Mouse (Mus musculus): ENCODE measurements around the gene Kncn. TPM values are rescaled to one million over a fixed set of nuclear protein-coding genes. Genes with fewer than 3 reads are reported as not detected.

Gene Kncn
- polyA plus RNA-seq (2012; rRNA removed) = 0.15 and 0.22 TPM in 2 replicates

GRCm38 (mm10) chr4:115884022-115884421, at the start of gene Kncn:
Gene Kncn (plus strand): TSS chr4:115884400.

DNA sequence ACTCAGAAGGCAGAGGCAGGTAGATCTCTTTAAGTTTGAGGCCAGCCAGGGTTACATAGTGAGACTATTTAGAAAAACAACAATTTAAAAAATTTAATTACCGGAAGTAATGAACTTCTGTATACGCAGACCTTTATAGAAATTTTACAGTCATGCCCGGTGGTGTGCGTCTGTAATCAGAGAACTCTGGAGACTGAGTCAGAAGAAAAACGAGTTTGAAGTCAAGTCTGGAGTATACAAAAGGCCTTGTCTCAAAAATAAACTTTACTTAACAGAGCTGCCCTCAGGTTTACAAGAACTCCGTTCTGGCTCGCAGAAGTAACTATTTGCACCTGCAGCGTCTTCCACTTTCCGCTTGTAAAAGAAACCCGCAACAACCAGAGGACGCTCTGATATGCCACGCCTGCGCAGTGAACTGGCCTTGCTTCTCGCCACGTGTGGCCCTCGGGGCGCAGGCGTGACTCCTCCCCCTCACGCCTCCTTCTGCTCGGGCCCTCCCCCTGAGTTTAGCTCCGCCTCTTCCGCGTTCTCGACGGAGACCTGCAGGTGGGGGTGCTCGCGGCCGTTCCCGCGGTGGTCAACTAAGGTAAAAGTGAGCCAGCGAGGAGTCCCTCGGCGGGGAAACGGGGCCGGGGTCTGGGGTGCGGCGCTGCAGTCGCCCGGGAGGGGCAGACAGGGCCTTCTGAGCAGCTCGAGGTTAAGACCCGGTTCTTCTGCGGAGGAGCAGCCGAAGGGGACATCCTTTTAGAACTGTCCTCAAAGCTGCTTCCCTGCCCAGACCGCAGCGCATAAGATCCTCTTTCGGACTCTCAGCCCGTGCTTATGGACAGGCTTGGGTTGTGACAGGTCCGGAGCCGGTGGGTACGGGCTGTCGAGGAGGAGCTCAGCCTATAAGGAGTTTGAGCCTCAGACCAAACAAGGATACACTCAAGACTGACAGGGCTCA, 45.2 kb upstream of the Kncn start, which contains the start of gene Mknk1:
Gene Mknk1 (plus strand): TSS at position 503 of the 946 bp plus-strand sequence.

GRCm38 (mm10) chr4:115890553-115890952, 6.4 kb downstream of the Kncn start, which contains the start of gene 6430628N08Rik:
Gene 6430628N08Rik (plus strand): TSS chr4:115890665.

Other genes starting within 250 kb of the Kncn start
- 1.8 and 2.1 TPM in 2 replicates for gene Cyp4b1, start 236.7 kb upstream of the Kncn start, polyA plus RNA-seq (2012; rRNA removed)
- 15.4 TPM in 2 replicates for gene Efcab14, start 146.7 kb upstream of the Kncn start, polyA plus RNA-seq (2012; rRNA removed)
- 0.21 and 0.38 TPM in 2 replicates for gene Tex38, start 103.4 kb upstream of the Kncn start, polyA plus RNA-seq (2012; rRNA removed)
- gene Atpaf1, start 99.6 kb upstream of the Kncn start, polyA plus RNA-seq (2012; rRNA removed) = 31.7 and 33.1 TPM in 2 replicates
- gene Mob3c, start 56.3 kb upstream of the Kncn start, polyA plus RNA-seq (2012; rRNA removed) = 5.5 and 6.7 TPM in 2 replicates
- 45.5 and 45.8 TPM in 2 replicates for gene Mknk1, start 45.2 kb upstream of the Kncn start, polyA plus RNA-seq (2012; rRNA removed)
- 0.43 and 0.44 TPM in 2 replicates for gene 6430628N08Rik, start 6.3 kb downstream of the Kncn start, polyA plus RNA-seq (2012; rRNA removed)
- 2.2 and 2.4 TPM in 2 replicates for gene Dmbx1, start 55.5 kb downstream of the Kncn start, polyA plus RNA-seq (2012; rRNA removed)
- gene Faah, start 133.5 kb downstream of the Kncn start, polyA plus RNA-seq (2012; rRNA removed) = 34.3 and 35.3 TPM in 2 replicates
- gene Nsun4, start 169.5 kb downstream of the Kncn start, polyA plus RNA-seq (2012; rRNA removed) = 5.9 TPM in 2 replicates
- gene Uqcrh, start 190.7 kb downstream of the Kncn start, polyA plus RNA-seq (2012; rRNA removed) = 481 and 560 TPM in 2 replicates
- gene Lrrc41, start 190.9 kb downstream of the Kncn start, polyA plus RNA-seq (2012; rRNA removed) = 45.6 and 46.0 TPM in 2 replicates
- 4.3 and 4.5 TPM in 2 replicates for gene Rad54l, start 239.3 kb downstream of the Kncn start, polyA plus RNA-seq (2012; rRNA removed)
- gene Pomgnt1, start 239.4 kb downstream of the Kncn start, polyA plus RNA-seq (2012; rRNA removed) = 78.6 and 80.4 TPM in 2 replicates